Mouse (Mus musculus) left cerebral cortex, adult 8-10 months (tissue): Measurements from ENCODE around the gene Ppp1r3c. TPM values are rescaled to one million over a fixed set of nuclear protein-coding genes. Genes with fewer than 3 reads are reported as not detected.
A peak's percentile ranks its signal among the peaks of the same experiment; 100 is the strongest.

ENCODE experiments used
- DNase-seq, 2 experiments: peaks; one replicate each; pipeline ENCODE4 v3.0.0; 2022; ENCODE audit warnings: low spot score in 2 of 2
- total RNA-seq, 4 experiments: library from RNA; stranded (reverse); gene quantifications; 2 replicates each; pipeline ENCODE4 v1.2.4; 2022

Ppp1r3c gene
- total RNA-seq, 4 experiments from 2014 or later, result 44.9 to 49.2 (median 46.9) TPM

- DNase-seq, result no peak
Measured at GRCm38 (mm10) chr19:36721139-36721538, 15.3 kb downstream of the Ppp1r3c start.

GRCm38 (mm10) chr19:36716221-36716620, 20.2 kb downstream of the Ppp1r3c start:
- DNase-seq, result no peak

- no peak for DNase-seq
Measured at GRCm38 (mm10) chr19:36715591-36715990, 20.9 kb downstream of the Ppp1r3c start.

GRCm38 (mm10) chr19:36714492-36714891, 22.0 kb downstream of the Ppp1r3c start:
- no peak for DNase-seq

GRCm38 (mm10) chr19:36713092-36713491, 23.4 kb downstream of the Ppp1r3c start:
- DNase-seq, result no peak

- no peak for DNase-seq
Measured at GRCm38 (mm10) chr19:36706195-36706594, 30.3 kb downstream of the Ppp1r3c start.

- DNase-seq, result no peak
Measured at GRCm38 (mm10) chr19:36705286-36706146, 30.9 kb downstream of the Ppp1r3c start.

GRCm38 (mm10) chr19:36704763-36705162, 31.7 kb downstream of the Ppp1r3c start:
- no peak for DNase-seq

- no peak for DNase-seq
Measured at GRCm38 (mm10) chr19:36701809-36702622, 34.4 kb downstream of the Ppp1r3c start.

- DNase-seq, result peak in 1 of 2 experiments; percentile 46
Measured at GRCm38 (mm10) chr19:36701366-36701765, 35.1 kb downstream of the Ppp1r3c start.

- DNase-seq, result no peak
Measured at GRCm38 (mm10) chr19:36700937-36701336, 35.5 kb downstream of the Ppp1r3c start.

GRCm38 (mm10) chr19:36699151-36699550, 37.3 kb downstream of the Ppp1r3c start:
- no peak for DNase-seq

- DNase-seq, result no peak
Measured at GRCm38 (mm10) chr19:36698200-36698599, 38.3 kb downstream of the Ppp1r3c start.

GRCm38 (mm10) chr19:36696601-36697122, 39.8 kb downstream of the Ppp1r3c start:
- peak in 1 of 2 experiments; percentile 26 for DNase-seq

GRCm38 (mm10) chr19:36693530-36693929, 42.9 kb downstream of the Ppp1r3c start:
- DNase-seq, result no peak

- no peak for DNase-seq
Measured at GRCm38 (mm10) chr19:36691941-36692340, 44.5 kb downstream of the Ppp1r3c start.

GRCm38 (mm10) chr19:36691245-36691644, 45.2 kb downstream of the Ppp1r3c start:
- DNase-seq, result no peak

- DNase-seq, result peak in 1 of 2 experiments; percentile 47
Measured at GRCm38 (mm10) chr19:36689205-36689604, 47.2 kb downstream of the Ppp1r3c start.

GRCm38 (mm10) chr19:36687843-36688637, 48.4 kb downstream of the Ppp1r3c start:
- DNase-seq, result peak in 1 of 2 experiments; percentile 51

- no peak for DNase-seq
Measured at GRCm38 (mm10) chr19:36687044-36687443, 49.4 kb downstream of the Ppp1r3c start.

- DNase-seq, result no peak
Measured at GRCm38 (mm10) chr19:36686016-36686415, 50.4 kb downstream of the Ppp1r3c start.
